Mouse (Mus musculus) lung, postnatal 4 days (tissue): Measurements from ENCODE around the gene Snrnp40.

Experiments used
- DNase-seq, 2 experiments: peaks; one replicate each; pipeline ENCODE4 v3.0.0; 2021

Snrnp40 gene

GRCm38 (mm10) chr4:130387256-130387655 is 27.3 kb downstream of the Snrnp40 start:
- no peak for DNase-seq

GRCm38 (mm10) chr4:130389496-130389895 is 29.6 kb downstream of the Snrnp40 start:
- DNase-seq: peak; percentile 30 to 74

- no peak for DNase-seq
These were observed 30.0 kb downstream of the Snrnp40 start for GRCm38 (mm10) chr4:130389927-130390326.

- peak in 1 of 2 experiments; percentile 10 for DNase-seq
These were observed 31.3 kb downstream of the Snrnp40 start for GRCm38 (mm10) chr4:130391265-130391664.
